Mouse (Mus musculus): Measurements from ENCODE around the gene Cyp21a1. TPM values are rescaled to one million over a fixed set of nuclear protein-coding genes. Genes with fewer than 3 reads are reported as not detected.
"Not testable (repeated sequence)": the region's sequence is repeated elsewhere in the genome, so short reads cannot be mapped to it uniquely, and the experiment has no call there.

Gene Cyp21a1
- total RNA-seq (2015) (not detected in 2 replicates), total RNA-seq (2017) (not detected in 2 replicates)

GRCm38 (mm10) chr17:34804301-34804700 lies at the start of gene Cyp21a1:
TSS of gene Cyp21a1 (minus strand) at chr17:34804561.
- ATAC-seq (ENCODE audit: poor library complexity, severe bottlenecking), result not testable (repeated sequence)

GRCm38 (mm10) chr17:34853511-34853910 lies 49.1 kb upstream of the Cyp21a1 start:
- ATAC-seq (ENCODE audit: poor library complexity, severe bottlenecking), result no peak

GRCm38 (mm10) chr17:34850517-34851125 lies 46.3 kb upstream of the Cyp21a1 start:
- peak; percentile 20; the same call in 1 of the 2 replicates for ATAC-seq (ENCODE audit: poor library complexity, severe bottlenecking)

DNA sequence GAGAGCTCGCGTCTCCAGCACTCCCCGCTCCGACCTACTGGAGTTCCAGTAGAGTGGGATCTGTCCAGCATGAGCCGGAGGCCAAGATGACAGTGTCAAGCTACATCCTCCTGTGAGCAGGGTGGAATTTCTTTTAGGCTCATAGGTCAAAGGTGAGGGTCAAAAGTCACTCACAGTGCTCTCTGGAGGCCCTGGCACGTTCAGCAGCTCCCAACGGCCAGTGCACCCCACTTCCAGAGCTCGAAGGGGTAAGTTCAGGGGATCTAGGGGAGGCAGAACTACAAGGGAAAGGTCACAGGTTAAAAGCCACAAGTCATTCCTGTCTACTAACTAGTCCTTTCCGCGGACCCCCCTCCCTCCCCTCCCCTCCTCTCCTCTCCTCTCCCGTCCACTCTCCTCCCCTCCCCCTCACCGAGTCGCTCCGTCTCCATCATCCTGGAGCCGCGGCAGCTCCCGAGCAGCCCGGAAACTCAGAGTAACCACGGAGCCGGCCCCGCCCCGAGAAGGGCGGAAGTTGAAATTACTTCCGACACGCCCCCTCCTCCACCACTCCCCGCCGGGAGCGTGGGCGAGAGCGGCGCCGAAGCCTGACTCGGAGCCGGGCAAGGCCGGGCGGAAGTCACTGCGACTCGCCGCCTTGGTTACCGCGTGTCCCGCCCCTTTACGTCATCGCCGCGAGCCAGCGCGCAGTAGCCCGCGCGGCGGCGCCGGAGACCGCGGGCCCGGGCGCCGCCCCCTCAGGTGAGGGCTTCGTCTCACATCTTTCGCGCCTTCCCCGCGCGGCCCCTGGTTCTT lies 45.6 kb upstream of the Cyp21a1 start, which contains the start of the genes Skiv2l and Nelfe:
Gene Skiv2l (minus strand): TSS at position 489 of the 795 bp plus-strand sequence.
Gene Nelfe (plus strand): TSS at position 670 of the 795 bp plus-strand sequence.
- peak; percentile 100 for ATAC-seq (ENCODE audit: poor library complexity, severe bottlenecking)

- ATAC-seq (ENCODE audit: poor library complexity, severe bottlenecking), result no peak
Measured at GRCm38 (mm10) chr17:34847615-34848014, 43.3 kb upstream of the Cyp21a1 start.

- ATAC-seq (ENCODE audit: poor library complexity, severe bottlenecking), result no peak
Measured at GRCm38 (mm10) chr17:34847192-34847591, 42.8 kb upstream of the Cyp21a1 start.

GRCm38 (mm10) chr17:34844884-34845283 lies 40.5 kb upstream of the Cyp21a1 start:
- ATAC-seq (ENCODE audit: poor library complexity, severe bottlenecking), result no peak

- ATAC-seq (ENCODE audit: poor library complexity, severe bottlenecking), result no peak
Measured at GRCm38 (mm10) chr17:34840736-34841307, 36.5 kb upstream of the Cyp21a1 start.

DNA sequence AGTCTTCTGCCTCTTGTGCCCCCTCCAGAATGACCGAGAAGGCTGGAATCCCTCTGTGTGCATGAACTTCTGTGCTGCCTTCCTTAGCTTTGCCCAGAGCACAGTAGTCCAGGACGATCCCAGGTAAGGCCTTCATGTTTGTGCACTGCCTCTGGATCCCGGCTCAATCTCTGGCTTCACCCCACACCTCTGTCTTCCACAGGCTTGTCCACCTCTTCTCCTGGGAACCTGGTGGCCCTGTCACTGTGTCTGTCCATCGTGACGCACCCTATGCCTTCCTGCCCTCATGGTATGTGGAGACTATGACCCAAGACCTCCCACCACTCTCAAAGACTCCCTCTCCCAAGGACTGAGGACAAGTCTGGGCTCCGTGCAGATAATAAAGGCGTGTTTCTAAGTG lies 34.4 kb upstream of the Cyp21a1 start:
- no peak for ATAC-seq (ENCODE audit: poor library complexity, severe bottlenecking)

- peak; percentile 10 for ATAC-seq (ENCODE audit: poor library complexity, severe bottlenecking)
Measured at GRCm38 (mm10) chr17:34837464-34838324, 33.3 kb upstream of the Cyp21a1 start.

DNA sequence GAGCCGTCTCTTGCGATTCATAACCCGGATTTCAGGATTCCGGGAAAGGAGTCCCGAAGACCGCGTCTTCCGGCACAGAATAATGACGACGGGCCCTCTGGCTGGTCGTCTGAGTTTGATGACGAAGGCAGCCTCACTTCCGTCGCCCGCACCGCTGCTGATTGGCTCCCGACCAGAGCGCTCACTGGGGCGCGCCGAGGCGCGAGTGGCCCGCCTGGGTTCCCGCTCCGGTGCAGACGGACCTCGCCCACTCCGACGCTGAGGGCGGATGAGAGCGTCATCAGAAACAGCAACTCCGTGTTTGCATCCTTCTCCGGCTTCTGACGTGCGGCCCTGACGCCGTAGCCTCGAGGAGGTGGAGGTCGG lies 32.5 kb upstream of the Cyp21a1 start, which contains the start of the genes Stk19 and Dxo:
Gene Stk19 (minus strand): TSS at position 90 of the 366 bp plus-strand sequence.
Gene Dxo (plus strand): TSS at position 164 of the 366 bp plus-strand sequence.
- ATAC-seq (ENCODE audit: poor library complexity, severe bottlenecking), result peak; percentile 98

GRCm38 (mm10) chr17:34836155-34836855 lies 31.9 kb upstream of the Cyp21a1 start:
- ATAC-seq (ENCODE audit: poor library complexity, severe bottlenecking), result peak; percentile 71

- not testable (repeated sequence) for ATAC-seq (ENCODE audit: poor library complexity, severe bottlenecking)
Measured at GRCm38 (mm10) chr17:34830776-34831175, 26.4 kb upstream of the Cyp21a1 start.

DNA sequence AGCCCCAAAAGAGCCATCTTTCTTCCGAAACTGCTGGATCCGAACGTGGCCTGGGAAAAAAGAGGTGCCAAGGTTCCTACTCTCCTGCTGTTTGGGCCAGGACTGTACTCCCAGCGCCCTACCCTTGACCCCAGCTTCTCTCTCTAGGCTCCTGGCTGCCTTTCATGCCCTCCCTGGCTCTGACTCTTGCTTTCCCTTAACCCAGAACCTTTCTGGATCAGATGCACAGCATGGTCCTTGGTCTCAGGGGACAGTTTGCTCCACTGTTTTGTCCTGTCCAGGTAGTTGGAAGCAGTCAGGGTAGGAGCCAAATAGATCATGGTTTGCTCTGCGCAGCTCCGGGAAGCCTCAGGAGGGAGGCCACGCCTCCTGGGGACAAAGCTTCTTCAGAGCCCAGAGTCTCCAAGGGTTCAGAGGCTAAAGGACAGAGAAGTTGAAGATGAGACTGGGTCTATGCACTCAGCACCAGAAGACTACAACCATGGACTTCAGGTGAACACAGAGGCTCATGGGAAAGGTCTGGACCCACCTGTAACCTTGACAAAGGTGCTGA lies 10.5 kb upstream of the Cyp21a1 start:
- no peak for ATAC-seq (ENCODE audit: poor library complexity, severe bottlenecking)

DNA sequence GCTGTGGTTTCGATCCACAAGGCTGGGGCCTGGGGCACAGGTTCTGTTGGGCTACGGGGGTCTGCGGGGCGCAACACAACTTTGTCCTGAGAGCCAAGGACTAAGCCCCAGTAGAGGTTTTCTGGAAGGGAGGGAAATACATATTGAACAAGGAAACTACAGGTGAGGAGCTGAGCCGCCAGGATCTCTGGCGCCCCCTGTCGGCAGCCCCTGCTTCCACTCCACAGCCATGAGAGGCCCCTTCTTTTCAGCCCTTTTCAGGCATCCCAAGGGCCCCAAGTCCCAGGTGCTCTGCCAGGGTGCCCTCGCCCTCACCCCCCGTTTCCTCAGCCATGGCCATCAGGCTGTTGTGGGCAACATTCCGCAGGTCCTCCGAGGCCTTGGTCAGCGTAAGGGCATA lies 9.4 kb upstream of the Cyp21a1 start:
- peak; percentile 38; the same call in 1 of the 2 replicates for ATAC-seq (ENCODE audit: poor library complexity, severe bottlenecking)

DNA sequence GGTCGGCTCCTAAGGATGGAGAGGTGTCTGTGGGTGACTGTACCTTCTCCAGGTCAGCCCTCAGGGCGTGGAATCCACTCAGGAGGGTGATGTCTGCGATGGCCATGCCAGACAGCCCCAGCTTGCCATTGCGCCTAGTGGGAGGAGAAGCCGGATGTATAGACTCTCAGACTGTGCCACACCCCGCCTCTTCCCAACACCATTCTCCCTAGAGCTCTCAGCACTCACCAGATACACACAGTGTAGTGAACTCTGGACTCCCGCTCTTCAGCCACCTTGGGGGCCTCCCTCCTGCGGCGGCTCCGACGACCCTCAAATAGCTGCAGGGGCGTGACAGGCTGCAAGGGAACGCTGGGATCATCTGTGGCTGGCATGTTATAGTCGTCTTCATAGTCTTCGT lies 6.9 kb upstream of the Cyp21a1 start:
- ATAC-seq (ENCODE audit: poor library complexity, severe bottlenecking), result no peak

DNA sequence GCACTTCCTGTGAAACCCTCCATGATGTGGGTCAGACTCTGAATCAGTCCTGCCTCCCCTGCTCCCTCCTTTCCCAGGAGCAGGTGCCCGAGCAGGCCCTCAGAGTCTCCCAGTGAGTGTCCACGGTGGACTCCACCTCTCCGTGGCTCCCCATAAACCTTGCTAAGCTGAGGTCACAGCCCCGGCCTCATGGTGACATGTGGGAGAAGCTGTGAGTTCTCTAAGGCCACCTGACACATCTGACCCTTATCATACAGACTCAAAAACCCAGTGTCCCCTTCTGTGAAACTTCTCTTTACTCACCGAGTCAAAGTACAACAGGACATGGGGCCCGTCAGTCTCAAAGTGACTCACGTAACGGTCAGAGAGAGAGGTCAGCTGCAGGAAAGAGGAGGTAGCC lies 6.5 kb upstream of the Cyp21a1 start:
- ATAC-seq (ENCODE audit: poor library complexity, severe bottlenecking), result not testable (repeated sequence)

DNA sequence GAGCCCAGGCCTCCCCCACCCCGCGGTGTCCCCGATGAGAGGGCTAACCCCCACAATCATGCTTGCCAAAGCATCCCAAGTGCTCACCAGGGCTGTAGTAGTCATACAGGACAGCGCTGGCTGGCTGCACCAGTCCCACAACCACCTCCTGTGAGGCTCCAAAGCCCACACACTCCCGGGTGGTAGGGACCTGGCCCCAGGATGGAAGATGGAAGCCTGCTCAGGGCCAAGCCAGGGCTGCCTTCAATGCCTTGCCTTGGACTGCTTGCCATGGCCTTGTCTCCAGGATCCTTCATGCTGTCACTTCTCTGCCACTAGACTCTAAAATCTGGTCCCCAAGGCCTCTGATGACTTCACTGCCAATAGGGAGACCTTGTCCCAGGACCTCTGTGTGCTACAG lies 6.0 kb upstream of the Cyp21a1 start:
- ATAC-seq (ENCODE audit: poor library complexity, severe bottlenecking), result not testable (repeated sequence)

DNA sequence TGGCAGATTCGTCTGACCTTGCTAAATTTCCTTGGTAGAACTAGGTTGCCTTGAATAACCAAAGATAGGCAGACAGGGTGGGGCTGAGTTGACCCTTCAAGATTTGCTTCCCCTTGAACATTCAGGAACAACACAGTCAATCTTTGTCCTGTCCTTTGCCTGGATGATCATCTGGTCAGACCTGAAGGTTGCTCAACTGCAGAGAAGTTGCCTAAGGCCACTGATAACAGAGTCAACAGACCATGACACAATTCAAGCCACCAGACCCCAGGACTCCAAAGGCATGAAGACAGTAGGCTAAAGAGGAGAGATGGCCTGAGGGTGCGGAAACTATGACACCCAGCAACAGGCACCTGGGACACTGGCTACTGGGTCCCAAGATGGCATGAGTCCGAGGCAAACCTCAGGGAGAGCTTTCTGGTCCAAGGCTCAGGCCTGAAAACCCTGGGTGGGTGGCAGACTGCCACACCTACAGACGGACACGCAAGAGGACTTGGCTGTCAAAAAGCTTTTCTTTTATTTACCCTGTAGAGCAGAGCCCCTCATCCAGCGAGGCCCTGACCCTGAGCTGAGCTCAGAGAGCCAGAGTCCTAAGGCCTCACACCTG lies 4.3 kb upstream of the Cyp21a1 start:
- no peak; the same call in 1 of the 2 replicates for ATAC-seq (ENCODE audit: poor library complexity, severe bottlenecking)

Measured in megakaryocyte, adult 5-6 weeks (primary cell).